In the genomic region with DNA sequence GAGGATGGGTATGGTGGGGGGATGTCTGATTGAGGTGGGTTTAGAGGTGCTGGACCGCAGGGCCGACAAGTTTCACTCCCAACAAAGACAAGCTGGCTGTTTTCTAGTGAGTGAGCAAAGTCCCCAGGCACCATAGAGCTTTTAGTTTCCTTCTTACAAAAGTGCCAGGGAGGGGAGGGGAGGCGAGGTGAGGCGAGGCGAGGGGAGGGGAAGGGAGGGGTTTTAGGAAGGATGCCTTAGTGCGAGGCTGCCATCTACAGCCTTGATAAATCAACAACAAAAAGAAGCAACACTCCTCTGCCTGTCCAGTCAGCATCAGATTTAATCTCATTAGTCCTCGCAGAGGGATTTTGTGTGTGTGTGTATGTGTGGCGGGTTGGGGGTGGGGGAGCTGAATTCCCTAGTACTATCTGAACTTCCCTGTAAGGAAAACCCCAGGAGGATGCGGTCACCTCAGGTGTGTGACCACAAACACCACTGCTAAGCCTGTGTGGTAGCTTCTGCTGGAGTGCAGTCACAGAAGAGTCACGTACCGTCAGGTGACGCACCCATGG, we compare ENCODE assay signal across 8 mouse cellular contexts.
DNase-seq lines count a peak whose midpoint lies in the region; ATAC-seq lines count a peak whose summit lies in the region.

No protein-coding gene starts in this region.

- DNase-seq in kidney, adult 18-20 months: peak; percentile 28
- DNase-seq in kidney, adult 11 months: no peak
- peak; percentile 80 for DNase-seq in embryo, embryonic 11 days
- DNase-seq in hindbrain, embryonic 11.5 days (ENCODE audit: low spot score): peak; percentile 39
- peak; percentile 15 for DNase-seq in naive thymus-derived CD4-positive, alpha-beta T cell, adult 2 months (ENCODE audit: low read depth)
- no peak for DNase-seq in frontal cortex, postnatal 36 days (ENCODE audit: low spot score in 2 of 2)

- 12% methylated on average over 12 of the region's 12 CpGs for WGBS in hindbrain, embryonic 11.5 days
- WGBS in liver, embryonic 12.5 days (ENCODE audit: insufficient replicate concordance): 9% methylated on average over 12 of the region's 12 CpGs

- no peaks in the 10 kb centered on the region for H3K4me1 ChIP-seq in hindbrain, embryonic 11.5 days (replicated peaks; ENCODE audit: control insufficient read depth, insufficient read depth, low read length)
- H3K4me1 ChIP-seq in liver, embryonic 12.5 days: no peaks in the 10 kb centered on the region

- peak overlapping the region; percentile 38 for H3K4me2 ChIP-seq in hindbrain, embryonic 11.5 days (replicated peaks; ENCODE audit: low read depth, low read length)
- H3K4me2 ChIP-seq in liver, embryonic 12.5 days: peak overlapping the region; percentile 21

- 0 out of 2 replicates have a peak overlapping the region, but pooled peaks have one; percentile 2 for H3K4me3 ChIP-seq in hindbrain, embryonic 11.5 days (ENCODE audit: low read depth, low read length)
- H3K4me3 ChIP-seq in liver, embryonic 12.5 days: no peak overlapping the region

- peak overlapping the region; percentile 24; the same call in 1 of the 2 replicates for H3K9ac ChIP-seq in hindbrain, embryonic 11.5 days (ENCODE audit: low read depth, low read length)
- H3K9ac ChIP-seq in liver, embryonic 12.5 days: no peak overlapping the region

- H3K9me3 ChIP-seq in hindbrain, embryonic 11.5 days (ENCODE audit: control insufficient read depth, low read length): no peaks in the 10 kb centered on the region
- H3K9me3 ChIP-seq in liver, embryonic 12.5 days (replicated peaks): no peaks in the 10 kb centered on the region

- H3K27me3 ChIP-seq in hindbrain, embryonic 11.5 days (ENCODE audit: control insufficient read depth, insufficient read depth, low read length): no peaks in the 10 kb centered on the region
- peaks cover 44% of the 10 kb centered on the region for H3K27me3 ChIP-seq in liver, embryonic 12.5 days (replicated peaks)

- H3K27ac ChIP-seq in hindbrain, embryonic 11.5 days (ENCODE audit: low read depth, low read length): no peak overlapping the region
- H3K27ac ChIP-seq in liver, embryonic 12.5 days: no peak overlapping the region

- no peak for ATAC-seq in hindbrain, embryonic 11.5 days (ENCODE audit: low FRiP score)
- no peak for ATAC-seq in liver, embryonic 12.5 days
- no peak for ATAC-seq in frontal cortex, adult (ENCODE audit: low TSS enrichment)

- no peaks in the 10 kb centered on the region for H3K36me3 ChIP-seq in hindbrain, embryonic 11.5 days (ENCODE audit: control insufficient read depth, insufficient read depth, low read length)
- H3K36me3 ChIP-seq in liver, embryonic 12.5 days: no peaks in the 10 kb centered on the region

Comparison
In these comparisons a context has a peak if more than half of its experiments do, and no peak if none do; other contexts are left out.
1. DNase-seq: peak in kidney, adult 18-20 months (single experiment), embryo, embryonic 11 days (single experiment), hindbrain, embryonic 11.5 days (single experiment) and naive thymus-derived CD4-positive, alpha-beta T cell, adult 2 months (single experiment); none in kidney, adult 11 months (single experiment) and frontal cortex, postnatal 36 days (0 of 2).